Mouse (Mus musculus): ENCODE data around the gene Msi2.

The Msi2 gene

GRCm38 (mm10) chr11:88482236-88482635 lies 236.1 kb downstream of the Msi2 start:
- no peak for DNase-seq (ENCODE audit: low spot score)

GRCm38 (mm10) chr11:88481602-88482161 lies 236.6 kb downstream of the Msi2 start:
- DNase-seq (ENCODE audit: low spot score) = no peak

- no peak for DNase-seq (ENCODE audit: low spot score)
Measured at GRCm38 (mm10) chr11:88481092-88481601, 237.2 kb downstream of the Msi2 start.

- no peak for DNase-seq (ENCODE audit: low spot score)
Measured at GRCm38 (mm10) chr11:88479498-88479897, 238.8 kb downstream of the Msi2 start.

- DNase-seq (ENCODE audit: low spot score) = no peak
Measured at GRCm38 (mm10) chr11:88474889-88475440, 243.3 kb downstream of the Msi2 start.

GRCm38 (mm10) chr11:88472731-88473130 lies 245.6 kb downstream of the Msi2 start:
- no peak for DNase-seq (ENCODE audit: low spot score)

- no peak for DNase-seq (ENCODE audit: low spot score)
Measured at GRCm38 (mm10) chr11:88471981-88472647, 246.2 kb downstream of the Msi2 start.

- DNase-seq (ENCODE audit: low spot score) = no peak
Measured at GRCm38 (mm10) chr11:88470599-88470998, 247.7 kb downstream of the Msi2 start.

GRCm38 (mm10) chr11:88468996-88469395 lies 249.3 kb downstream of the Msi2 start:
- no peak for DNase-seq (ENCODE audit: low spot score)

GRCm38 (mm10) chr11:88467498-88468245 lies 250.6 kb downstream of the Msi2 start:
- no peak for DNase-seq (ENCODE audit: low spot score)

- no peak for DNase-seq (ENCODE audit: low spot score)
Measured at GRCm38 (mm10) chr11:88463951-88464350, 254.4 kb downstream of the Msi2 start.

- no peak for DNase-seq (ENCODE audit: low spot score)
Measured at GRCm38 (mm10) chr11:88462789-88463188, 255.5 kb downstream of the Msi2 start.

GRCm38 (mm10) chr11:88461601-88462000 lies 256.7 kb downstream of the Msi2 start:
- no peak for DNase-seq (ENCODE audit: low spot score)

- no peak for DNase-seq (ENCODE audit: low spot score)
Measured at GRCm38 (mm10) chr11:88459946-88460736, 258.2 kb downstream of the Msi2 start.

GRCm38 (mm10) chr11:88457241-88457738 lies 261.0 kb downstream of the Msi2 start:
- no peak for DNase-seq (ENCODE audit: low spot score)

GRCm38 (mm10) chr11:88454867-88455806 lies 263.2 kb downstream of the Msi2 start:
- DNase-seq (ENCODE audit: low spot score) = no peak

GRCm38 (mm10) chr11:88449180-88449579 lies 269.1 kb downstream of the Msi2 start:
- DNase-seq (ENCODE audit: low spot score) = no peak

GRCm38 (mm10) chr11:88448571-88448970 lies 269.7 kb downstream of the Msi2 start:
- DNase-seq (ENCODE audit: low spot score) = no peak

GRCm38 (mm10) chr11:88447350-88447749 lies 271.0 kb downstream of the Msi2 start:
- no peak for DNase-seq (ENCODE audit: low spot score)

- DNase-seq (ENCODE audit: low spot score) = no peak
Measured at GRCm38 (mm10) chr11:88443905-88444304, 274.4 kb downstream of the Msi2 start.

- DNase-seq (ENCODE audit: low spot score) = no peak
Measured at GRCm38 (mm10) chr11:88443291-88443690, 275.0 kb downstream of the Msi2 start.

All from left cerebral cortex, adult 11 months (tissue).